Mouse (Mus musculus): ENCODE results near the gene 2200002D01Rik. TPM values are rescaled to one million over a fixed set of nuclear protein-coding genes. Genes with fewer than 3 reads are reported as not detected.
A peak's percentile ranks its signal among the peaks of the same experiment; 100 is the strongest.

The 2200002D01Rik gene
- polyA plus RNA-seq, 1 experiment from 2014 or later: 9.2 TPM

GRCm38 (mm10) chr7:29279261-29279660 is 31.0 kb upstream of the 2200002D01Rik start:
- no peak overlapping the region for H3K9ac ChIP-seq
- no peaks in the 10 kb centered on the region for H3K36me3 ChIP-seq
- no peaks in the 10 kb centered on the region for H3K9me3 ChIP-seq (replicated peaks)
- H3K4me2 ChIP-seq: no peak overlapping the region
- peaks cover 16% of the 10 kb centered on the region for H3K27me3 ChIP-seq (replicated peaks)
- H3K4me1 ChIP-seq (replicated peaks): peaks cover 37% of the 10 kb centered on the region
- no peak overlapping the region for H3K4me3 ChIP-seq
- ATAC-seq (ENCODE audit: insufficient number of reproducible peaks, low FRiP score): 0 out of 2 replicates have a peak, but pooled peaks have one; percentile 1
- peak overlapping the region; percentile 30 for H3K27ac ChIP-seq (ENCODE audit: poor library complexity, severe bottlenecking)

DNA sequence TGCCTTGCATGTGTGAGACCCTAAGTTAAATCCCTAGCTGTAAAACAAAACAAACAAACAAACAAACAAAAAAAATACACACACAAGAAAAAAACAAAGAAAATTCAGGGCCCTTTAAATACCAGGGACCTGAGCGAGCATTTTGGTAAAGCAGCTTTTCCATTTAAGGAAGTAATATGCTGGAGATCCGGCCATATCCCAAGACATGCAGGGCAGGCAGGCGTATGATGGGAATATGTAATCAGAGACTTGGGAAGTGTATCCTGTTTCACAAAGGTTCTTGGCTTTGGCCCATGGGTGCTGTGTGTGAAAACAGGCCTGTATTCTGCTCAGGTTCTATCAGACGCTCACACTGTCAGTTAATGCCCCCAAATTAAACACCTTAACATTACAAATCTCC is 29.2 kb upstream of the 2200002D01Rik start:
- Histone ChIP-seq H3K27me3 (replicated peaks) (peaks cover 8% of the 10 kb centered on the region), H3K4me3 (no peak overlapping the region), H3K27ac (ENCODE audit: poor library complexity, severe bottlenecking) (no peak overlapping the region), H3K36me3 (no peaks in the 10 kb centered on the region), H3K4me2 (no peak overlapping the region), H3K9ac (no peak overlapping the region), H3K4me1 (replicated peaks) (peaks cover 46% of the 10 kb centered on the region), H3K9me3 (replicated peaks) (no peaks in the 10 kb centered on the region)
- ATAC-seq (ENCODE audit: insufficient number of reproducible peaks, low FRiP score): no peak
- WGBS: 81% methylated on average over 4 of the region's 4 CpGs

DNA sequence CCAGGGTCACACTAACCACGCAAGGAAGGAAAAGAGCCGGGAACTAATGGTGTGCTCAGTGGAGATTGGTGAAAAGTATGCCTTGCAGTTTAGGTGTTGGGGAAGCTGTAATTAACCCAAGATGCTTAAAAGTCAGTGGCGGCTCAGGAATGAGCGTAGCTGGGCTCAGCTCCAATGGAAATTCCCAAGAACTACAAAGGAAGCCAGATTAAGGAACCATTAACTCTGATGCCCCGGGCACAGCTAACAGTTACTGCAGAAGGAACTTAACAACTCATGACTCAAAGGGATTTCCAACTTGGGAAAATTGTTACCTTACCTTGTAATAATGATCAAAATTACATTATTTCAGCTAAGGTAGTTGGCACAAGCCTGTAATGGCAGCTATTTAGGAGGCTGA is 28.4 kb upstream of the 2200002D01Rik start:
- no peak for ATAC-seq (ENCODE audit: insufficient number of reproducible peaks, low FRiP score)
- Histone ChIP-seq H3K4me1 (replicated peaks) (peaks cover 49% of the 10 kb centered on the region), H3K4me2 (no peak overlapping the region), H3K27ac (ENCODE audit: poor library complexity, severe bottlenecking) (no peak overlapping the region), H3K9ac (no peak overlapping the region), H3K27me3 (replicated peaks) (no peaks in the 10 kb centered on the region), H3K4me3 (no peak overlapping the region), H3K36me3 (no peaks in the 10 kb centered on the region), H3K9me3 (replicated peaks) (no peaks in the 10 kb centered on the region)
- 60% methylated on average over 5 of the region's 5 CpGs for WGBS

DNA sequence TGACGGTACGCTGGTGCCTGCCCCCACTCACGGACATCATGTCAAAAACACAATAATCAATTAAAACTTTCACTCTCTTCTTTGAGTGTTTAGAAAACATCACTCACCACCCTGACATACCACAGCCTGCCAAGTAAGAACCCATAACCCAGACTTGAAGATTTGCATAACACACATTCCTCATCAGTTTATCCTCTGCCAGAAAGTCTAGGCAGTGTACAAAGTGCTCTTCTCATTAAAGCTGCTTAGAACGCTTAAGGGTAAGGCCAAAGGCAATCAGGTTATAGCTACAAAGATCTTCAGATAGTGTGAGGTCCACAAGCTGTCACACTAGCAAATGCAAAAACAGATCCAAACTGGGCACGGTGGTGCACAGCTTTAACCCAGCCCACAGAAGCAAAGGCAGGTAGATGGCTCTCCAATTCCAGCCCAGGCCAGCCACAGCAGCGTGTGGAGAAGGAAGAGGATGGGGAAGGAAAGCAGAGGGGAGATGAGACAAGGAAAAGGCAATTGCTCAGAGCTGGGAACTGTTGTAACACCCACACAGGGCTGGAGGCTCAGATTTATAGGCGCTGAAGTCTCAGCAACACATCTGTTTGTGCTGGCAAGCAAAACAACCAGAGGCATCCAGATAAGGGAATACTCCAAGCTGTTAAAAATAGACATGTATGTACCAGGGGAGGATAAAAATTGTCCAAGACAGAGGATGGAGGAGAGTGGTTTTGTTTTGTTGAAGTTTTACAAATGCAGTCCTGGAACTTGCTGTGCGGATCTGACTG is 23.6 kb upstream of the 2200002D01Rik start:
- 0 out of 2 replicates have a peak, but pooled peaks have one; percentile 6 for ATAC-seq (ENCODE audit: insufficient number of reproducible peaks, low FRiP score)
- Histone ChIP-seq H3K9me3 (replicated peaks) (no peaks in the 10 kb centered on the region), H3K4me2 (peak overlapping the region; percentile 31), H3K27ac (ENCODE audit: poor library complexity, severe bottlenecking) (peak overlapping the region; percentile 80), H3K36me3 (no peaks in the 10 kb centered on the region), H3K4me3 (no peak overlapping the region), H3K9ac (no peak overlapping the region), H3K4me1 (replicated peaks) (peaks cover 33% of the 10 kb centered on the region), H3K27me3 (replicated peaks) (no peaks in the 10 kb centered on the region)
- WGBS: 44% methylated on average over 8 of the region's 8 CpGs

DNA sequence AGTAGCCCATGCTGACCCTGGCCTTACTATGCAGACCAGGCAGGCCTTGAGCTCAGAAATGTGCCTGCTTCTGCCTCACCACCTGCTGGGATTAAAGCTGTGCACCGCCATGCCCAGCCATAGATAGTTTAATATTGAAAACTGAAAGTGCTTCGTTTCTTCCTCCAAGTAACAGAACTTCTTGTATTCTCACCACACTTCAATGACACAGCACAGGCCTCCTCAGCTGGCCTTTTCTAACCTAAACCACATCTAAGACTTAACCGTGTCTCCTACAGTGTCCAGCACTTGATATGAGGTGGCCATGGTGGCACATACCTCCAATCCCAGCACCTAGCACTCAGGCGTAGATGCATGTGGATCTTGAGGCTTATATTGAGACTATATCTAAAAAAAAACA is 22.2 kb upstream of the 2200002D01Rik start:
- Histone ChIP-seq H3K9ac (no peak overlapping the region), H3K4me2 (no peak overlapping the region), H3K4me3 (no peak overlapping the region), H3K36me3 (no peaks in the 10 kb centered on the region), H3K9me3 (replicated peaks) (no peaks in the 10 kb centered on the region), H3K4me1 (replicated peaks) (peaks cover 42% of the 10 kb centered on the region), H3K27ac (ENCODE audit: poor library complexity, severe bottlenecking) (no peak overlapping the region), H3K27me3 (replicated peaks) (no peaks in the 10 kb centered on the region)
- ATAC-seq (ENCODE audit: insufficient number of reproducible peaks, low FRiP score): no peak
- WGBS: 81% methylated on average over 4 of the region's 4 CpGs

DNA sequence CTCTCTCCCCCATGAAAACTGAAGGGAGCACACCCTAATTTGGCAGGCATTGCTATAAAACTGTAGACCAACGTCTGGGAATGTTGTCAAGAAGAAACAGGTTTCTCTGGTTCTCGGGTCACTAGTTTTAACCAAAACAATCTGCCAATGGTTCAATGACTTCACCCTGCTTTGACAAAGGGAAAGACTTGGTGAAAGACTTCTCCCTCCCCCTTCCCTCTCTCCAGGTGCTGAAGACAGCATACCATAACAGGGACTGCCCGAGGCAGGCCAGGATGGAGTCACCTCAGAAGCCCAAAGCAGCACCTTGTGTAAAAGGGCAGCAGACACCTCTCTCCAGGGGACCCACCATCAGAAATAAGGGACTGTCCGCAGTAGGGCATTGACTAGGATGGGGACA is 18.7 kb upstream of the 2200002D01Rik start:
- no peak for ATAC-seq (ENCODE audit: insufficient number of reproducible peaks, low FRiP score)
- Histone ChIP-seq H3K27me3 (replicated peaks) (no peaks in the 10 kb centered on the region), H3K36me3 (no peaks in the 10 kb centered on the region), H3K4me3 (no peak overlapping the region), H3K4me1 (replicated peaks) (peaks cover 30% of the 10 kb centered on the region), H3K4me2 (no peak overlapping the region), H3K9me3 (replicated peaks) (no peaks in the 10 kb centered on the region), H3K27ac (ENCODE audit: poor library complexity, severe bottlenecking) (no peak overlapping the region), H3K9ac (no peak overlapping the region)
- 73% methylated on average over 4 of the region's 4 CpGs for WGBS

DNA sequence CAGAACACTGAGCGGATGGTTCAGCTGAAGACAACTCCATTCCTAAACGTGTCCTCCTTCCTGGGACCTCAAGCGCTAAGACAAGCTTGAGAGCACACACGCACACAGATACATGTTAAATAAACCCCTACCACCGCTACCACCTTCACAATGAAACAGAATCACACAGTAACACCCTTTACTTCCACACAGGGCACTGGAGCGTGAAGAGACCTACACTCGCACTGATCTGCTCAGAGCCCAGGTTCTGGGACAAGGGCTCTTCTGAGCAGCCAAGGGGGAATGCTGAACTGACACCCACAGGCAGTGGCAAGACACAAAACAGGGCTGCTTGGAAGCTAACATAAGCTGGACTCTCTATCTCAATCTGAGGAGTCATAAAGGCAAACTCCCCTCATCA is 17.4 kb upstream of the 2200002D01Rik start:
- no peak overlapping the region for H3K27ac ChIP-seq (ENCODE audit: poor library complexity, severe bottlenecking)
- H3K9ac ChIP-seq: no peak overlapping the region
- ATAC-seq (ENCODE audit: insufficient number of reproducible peaks, low FRiP score): no peak
- H3K4me2 ChIP-seq: no peak overlapping the region
- 76% methylated on average over 7 of the region's 7 CpGs for WGBS
- no peak overlapping the region for H3K4me3 ChIP-seq
- no peaks in the 10 kb centered on the region for H3K36me3 ChIP-seq
- H3K4me1 ChIP-seq (replicated peaks): peaks cover 20% of the 10 kb centered on the region
- no peaks in the 10 kb centered on the region for H3K9me3 ChIP-seq (replicated peaks)
- H3K27me3 ChIP-seq (replicated peaks): no peaks in the 10 kb centered on the region

- Histone ChIP-seq H3K4me3 (no peak overlapping the region), H3K36me3 (no peaks in the 10 kb centered on the region), H3K4me2 (no peak overlapping the region), H3K9ac (no peak overlapping the region), H3K27ac (ENCODE audit: poor library complexity, severe bottlenecking) (no peak overlapping the region), H3K9me3 (replicated peaks) (no peaks in the 10 kb centered on the region), H3K4me1 (replicated peaks) (peaks cover 28% of the 10 kb centered on the region), H3K27me3 (replicated peaks) (no peaks in the 10 kb centered on the region)
- WGBS: 85% methylated on average over 3 of the region's 3 CpGs
- no peak for ATAC-seq (ENCODE audit: insufficient number of reproducible peaks, low FRiP score)
Observed at GRCm38 (mm10) chr7:29263831-29264230, 15.6 kb upstream of the 2200002D01Rik start.

DNA sequence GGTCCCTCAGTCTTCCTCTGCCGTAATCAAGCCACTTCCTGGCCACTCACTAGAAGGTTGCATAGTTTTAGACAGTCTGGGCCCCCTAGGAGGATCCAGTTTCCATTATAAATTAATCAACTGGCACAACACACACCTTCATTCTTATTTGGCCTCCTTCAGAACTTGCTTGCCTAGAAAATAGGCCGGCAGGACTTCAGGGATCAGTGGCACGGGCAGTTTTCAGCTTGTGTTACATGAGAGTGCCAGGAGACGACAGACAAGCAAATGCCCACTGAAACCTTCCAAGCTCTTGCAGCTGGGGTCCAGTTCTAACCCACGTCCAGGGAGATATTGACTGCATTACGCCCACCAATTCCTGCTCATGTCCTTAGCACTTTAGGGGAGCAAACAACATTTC is 13.9 kb upstream of the 2200002D01Rik start:
- Histone ChIP-seq H3K36me3 (peaks cover 3% of the 10 kb centered on the region; the same call in 1 of the 2 replicates), H3K4me2 (no peak overlapping the region), H3K27ac (ENCODE audit: poor library complexity, severe bottlenecking) (no peak overlapping the region), H3K9ac (no peak overlapping the region), H3K4me3 (no peak overlapping the region), H3K27me3 (replicated peaks) (no peaks in the 10 kb centered on the region), H3K4me1 (replicated peaks) (peaks cover 41% of the 10 kb centered on the region), H3K9me3 (replicated peaks) (no peaks in the 10 kb centered on the region)
- ATAC-seq (ENCODE audit: insufficient number of reproducible peaks, low FRiP score): no peak
- 56% methylated on average over 6 of the region's 6 CpGs for WGBS

DNA sequence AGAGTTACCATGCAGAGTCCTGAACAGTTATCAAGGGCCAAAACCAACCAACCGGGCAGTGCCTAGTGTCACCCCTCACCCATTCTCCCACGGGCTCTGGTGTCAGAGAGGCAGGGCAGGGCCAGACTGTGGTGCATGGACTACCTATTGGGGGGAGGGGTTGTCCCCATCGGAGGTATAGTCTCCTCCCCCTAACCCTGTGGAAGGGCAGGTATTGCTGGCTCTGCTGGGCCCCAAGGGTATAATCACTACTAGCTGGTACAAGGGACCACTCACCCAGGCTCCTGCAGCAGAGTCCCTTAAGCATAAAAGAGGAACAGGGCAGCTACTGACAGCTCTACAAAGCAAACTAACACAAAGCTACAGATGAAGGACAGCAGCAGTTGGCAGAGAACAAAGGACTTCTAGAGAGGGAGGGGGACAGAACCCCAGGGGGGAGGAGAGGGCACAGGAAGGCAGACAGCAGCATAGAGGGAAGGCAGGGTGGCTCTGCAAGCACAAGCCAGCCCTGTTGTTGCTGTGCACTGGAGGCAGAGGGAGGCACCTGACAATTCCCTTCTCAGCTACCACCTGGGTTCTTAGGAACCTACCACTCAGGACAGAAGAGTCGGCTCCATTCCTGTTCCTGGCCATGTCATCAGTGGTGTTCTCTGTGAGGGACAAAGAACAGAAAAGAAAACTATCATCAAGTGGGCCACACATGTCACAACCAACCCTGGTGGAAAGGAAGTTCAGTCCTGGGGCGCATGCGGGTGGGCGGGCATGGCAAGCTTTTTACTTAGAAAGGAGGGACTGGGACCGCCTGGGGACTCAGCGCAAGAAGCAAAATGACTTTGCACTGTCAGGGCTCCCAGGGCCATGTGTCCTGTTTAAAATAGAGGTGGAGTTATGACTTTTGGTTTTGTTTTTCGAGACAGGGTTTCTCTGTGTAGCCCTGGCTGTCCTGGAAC is 11.8 kb upstream of the 2200002D01Rik start:
- 79% methylated on average over 10 of the region's 10 CpGs for WGBS
- Histone ChIP-seq H3K4me1 (replicated peaks) (peaks cover 35% of the 10 kb centered on the region), H3K36me3 (peaks cover 3% of the 10 kb centered on the region; the same call in 1 of the 2 replicates), H3K27me3 (replicated peaks) (no peaks in the 10 kb centered on the region), H3K27ac (ENCODE audit: poor library complexity, severe bottlenecking) (no peak overlapping the region), H3K4me2 (no peak overlapping the region), H3K9ac (no peak overlapping the region), H3K9me3 (replicated peaks) (no peaks in the 10 kb centered on the region), H3K4me3 (no peak overlapping the region)
- ATAC-seq (ENCODE audit: insufficient number of reproducible peaks, low FRiP score): peak; percentile 27; the same call in 1 of the 2 replicates

DNA sequence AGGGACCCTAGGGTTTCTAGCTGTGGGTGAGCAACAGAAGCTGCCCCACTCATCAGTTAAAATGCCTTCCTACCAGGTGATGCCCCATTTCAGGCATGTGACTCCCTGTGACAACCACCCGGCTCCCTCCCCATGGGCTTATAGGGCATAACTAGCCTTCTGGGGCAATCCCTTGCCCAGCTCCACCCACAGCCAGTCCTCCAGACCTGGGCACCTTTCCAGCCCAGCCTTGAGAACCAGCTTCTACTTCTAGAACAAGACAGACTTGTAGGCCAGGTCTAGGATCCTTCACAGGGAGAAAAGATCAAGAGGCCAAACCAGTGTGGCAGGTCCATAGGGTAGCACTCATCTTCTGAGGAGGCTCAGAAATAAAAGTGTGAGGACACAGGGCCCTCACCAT is 9.1 kb upstream of the 2200002D01Rik start:
- no peak overlapping the region for H3K4me3 ChIP-seq
- no peak overlapping the region for H3K4me2 ChIP-seq
- no peaks in the 10 kb centered on the region for H3K27me3 ChIP-seq (replicated peaks)
- H3K9ac ChIP-seq: no peak overlapping the region
- WGBS: 89% methylated on average over 1 of the region's 1 CpGs
- peaks cover 3% of the 10 kb centered on the region; the same call in 1 of the 2 replicates for H3K36me3 ChIP-seq
- H3K4me1 ChIP-seq (replicated peaks): peaks cover 44% of the 10 kb centered on the region
- ATAC-seq (ENCODE audit: insufficient number of reproducible peaks, low FRiP score): no peak
- H3K9me3 ChIP-seq (replicated peaks): no peaks in the 10 kb centered on the region
- no peak overlapping the region for H3K27ac ChIP-seq (ENCODE audit: poor library complexity, severe bottlenecking)
